In genomic region chr12:112742768-112743167, GRCm38 (mm10) we compare ENCODE assay signal across 9 mouse cellular contexts. TPM values are rescaled to one million over a fixed set of nuclear protein-coding genes. Genes with fewer than 3 reads are reported as not detected.
DNase-seq lines count a peak whose midpoint lies in the region; ATAC-seq lines count a peak whose summit lies in the region.
"Had no signal": no experiment of that assay in that cellular context is flagged by ENCODE, and none has a peak within 500 bp of the region (broad histone marks: within the 10 kb centered on the region; RNA-seq: fewer than 3 reads in every experiment).

No protein-coding gene starts in this region.

- WGBS in kidney, embryonic 16.5 days, result 54% methylated on average over 6 of the region's 6 CpGs
- 61% methylated on average over 6 of the region's 6 CpGs for WGBS in embryonic facial prominence, embryonic 10.5 days
- WGBS in heart, embryonic 14.5 days, result 56% methylated on average over 6 of the region's 6 CpGs
- 48% methylated on average over 6 of the region's 6 CpGs for WGBS in limb, embryonic 15.5 days

- no peaks in the 10 kb centered on the region for H3K9me3 ChIP-seq in kidney, embryonic 16.5 days (ENCODE audit: low read length)
- no peaks in the 10 kb centered on the region for H3K9me3 ChIP-seq in embryonic facial prominence, embryonic 10.5 days
- no peaks in the 10 kb centered on the region for H3K9me3 ChIP-seq in heart, embryonic 14.5 days (ENCODE audit: control insufficient read depth, low read length)
- no peaks in the 10 kb centered on the region for H3K9me3 ChIP-seq in limb, embryonic 15.5 days
- H3K9me3 ChIP-seq: liver, embryonic 15.5 days had no signal

- H3K4me3 ChIP-seq in kidney, embryonic 16.5 days (ENCODE audit: low read length), result no peak overlapping the region
- H3K4me3 ChIP-seq in embryonic facial prominence, embryonic 10.5 days, result no peak overlapping the region
- H3K4me3 ChIP-seq in heart, embryonic 14.5 days (ENCODE audit: control insufficient read depth in 1 of 2, insufficient read depth in 1 of 2, low read depth in 1 of 2, low read length in 2 of 2), result no peak overlapping the region
- H3K4me3 ChIP-seq in limb, embryonic 15.5 days, result no peak overlapping the region
- H3K4me3 ChIP-seq: liver, embryonic 15.5 days had no signal

- no peak overlapping the region for H3K27ac ChIP-seq in kidney, embryonic 16.5 days (ENCODE audit: low read length)
- peak overlapping the region; percentile 66 for H3K27ac ChIP-seq in embryonic facial prominence, embryonic 10.5 days (replicated peaks)
- peak overlapping the region; percentile 45 to 55; a peak in 3 of 4 replicates for H3K27ac ChIP-seq in heart, embryonic 14.5 days (replicated peaks in 1 of 2; ENCODE audit: control insufficient read depth in 1 of 2, insufficient read depth in 1 of 2, low read depth in 2 of 2, low read length in 2 of 2)
- H3K27ac ChIP-seq in limb, embryonic 15.5 days, result peak overlapping the region; percentile 76
- H3K27ac ChIP-seq: liver, embryonic 15.5 days had no signal

- H3K9ac ChIP-seq in kidney, embryonic 16.5 days (replicated peaks; ENCODE audit: low read length), result no peak overlapping the region
- peak overlapping the region; percentile 56 for H3K9ac ChIP-seq in heart, embryonic 14.5 days (ENCODE audit: low read length)
- H3K9ac ChIP-seq in limb, embryonic 15.5 days, result no peak overlapping the region
- H3K9ac ChIP-seq: liver, embryonic 15.5 days had no signal

- H3K4me1 ChIP-seq in kidney, embryonic 16.5 days (ENCODE audit: insufficient read depth, low read length), result peaks cover 8% of the 10 kb centered on the region
- peaks cover 49% of the 10 kb centered on the region for H3K4me1 ChIP-seq in embryonic facial prominence, embryonic 10.5 days
- peaks cover 11 to 24% of the 10 kb centered on the region in 2 experiments for H3K4me1 ChIP-seq in heart, embryonic 14.5 days (ENCODE audit: control insufficient read depth in 2 of 2, insufficient read depth in 2 of 2, low read length in 2 of 2)
- H3K4me1 ChIP-seq in limb, embryonic 15.5 days, result peaks cover 24% of the 10 kb centered on the region

- no peak for DNase-seq in kidney, adult 18-20 months
- DNase-seq in embryonic facial prominence, embryonic 10.5 days (ENCODE audit: low spot score), result no peak
- no peak for DNase-seq in c-Kit-positive CD71-positive TER-119-positive erythroid progenitor cells, embryonic 14.5 days (ENCODE audit: low spot score)
- no peak for DNase-seq in spleen, postnatal 36 days (ENCODE audit: low spot score in 2 of 2)
- no peak for DNase-seq in layer of hippocampus, adult 8-10 months (ENCODE audit: low spot score in 2 of 2)

- H3K36me3 ChIP-seq in kidney, embryonic 16.5 days (ENCODE audit: insufficient read depth, low read length), result peaks cover 26% of the 10 kb centered on the region
- peaks cover 54% of the 10 kb centered on the region for H3K36me3 ChIP-seq in embryonic facial prominence, embryonic 10.5 days (replicated peaks)
- peaks cover 22% of the 10 kb centered on the region for H3K36me3 ChIP-seq in heart, embryonic 14.5 days (ENCODE audit: control insufficient read depth, insufficient read depth, low read length)
- H3K36me3 ChIP-seq in limb, embryonic 15.5 days, result peaks cover 60% of the 10 kb centered on the region

- ATAC-seq in kidney, embryonic 16.5 days (ENCODE audit: low FRiP score, low TSS enrichment), result 0 out of 2 replicates have a peak, but pooled peaks have one; percentile 4
- peak; percentile 4; the same call in 1 of the 2 replicates for ATAC-seq in heart, embryonic 14.5 days (ENCODE audit: insufficient number of reproducible peaks, insufficient read depth, low FRiP score, low read depth)
- ATAC-seq in limb, embryonic 15.5 days (ENCODE audit: insufficient number of reproducible peaks, low FRiP score, low TSS enrichment, low read depth), result no peak

- H3K4me2 ChIP-seq in kidney, embryonic 16.5 days (replicated peaks; ENCODE audit: low read depth, low read length), result no peak overlapping the region
- H3K4me2 ChIP-seq in heart, embryonic 14.5 days (ENCODE audit: low read length), result peak overlapping the region; percentile 18; the same call in 1 of the 2 replicates
- H3K4me2 ChIP-seq in limb, embryonic 15.5 days, result no peak overlapping the region
- H3K4me2 ChIP-seq: liver, embryonic 15.5 days had no signal

- no peaks in the 10 kb centered on the region for H3K27me3 ChIP-seq in kidney, embryonic 16.5 days (ENCODE audit: insufficient read depth, low read length)
- H3K27me3 ChIP-seq in embryonic facial prominence, embryonic 10.5 days (replicated peaks; ENCODE audit: low read depth, poor library complexity, severe bottlenecking), result no peaks in the 10 kb centered on the region
- no peaks in the 10 kb centered on the region for H3K27me3 ChIP-seq in heart, embryonic 14.5 days (ENCODE audit: control insufficient read depth, insufficient read depth, low read length)
- H3K27me3 ChIP-seq in limb, embryonic 15.5 days, result no peaks in the 10 kb centered on the region
- H3K27me3 ChIP-seq: liver, embryonic 15.5 days had no signal

RNA-seq across cellular contexts. Expression of gene Pld4, which starts 17.7 kb away (rescaled TPM):
- polyA plus RNA-seq in kidney, embryonic 16.5 days (2015; fragmentation: Nextera tagmentation; extraction: Ambion mirVana), result 7.3 and 7.4 TPM in 2 replicates
- polyA plus RNA-seq in embryonic facial prominence, embryonic 10.5 days (2016; fragmentation: Nextera tagmentation; extraction: Ambion mirVana), result 3.9 and 4.6 TPM in 2 replicates
- polyA plus RNA-seq in heart, embryonic 14.5 days (2014; fragmentation: Nextera tagmentation; extraction: Ambion mirVana), result 6.0 and 6.8 TPM in 2 replicates
- polyA plus RNA-seq in limb, embryonic 15.5 days (2015; fragmentation: Nextera tagmentation; extraction: Ambion mirVana), result 13.1 and 14.5 TPM in 2 replicates
- 10 to 100 TPM in 2 of 4 experiments, 1 to 10 TPM in 2; 7.3 to 36.6 (median 21.0) TPM for total RNA-seq in layer of hippocampus, adult 8-10 months (2022)

RNA-seq across cellular contexts. Expression of gene Cep170b, which starts 22.5 kb away (rescaled TPM):
- polyA plus RNA-seq in kidney, embryonic 16.5 days (2015; fragmentation: Nextera tagmentation; extraction: Ambion mirVana), result 15.7 and 17.5 TPM in 2 replicates
- 9.7 and 10.6 TPM in 2 replicates for polyA plus RNA-seq in embryonic facial prominence, embryonic 10.5 days (2016; fragmentation: Nextera tagmentation; extraction: Ambion mirVana)
- 5.0 and 6.1 TPM in 2 replicates for polyA plus RNA-seq in heart, embryonic 14.5 days (2014; fragmentation: Nextera tagmentation; extraction: Ambion mirVana)
- polyA plus RNA-seq in limb, embryonic 15.5 days (2015; fragmentation: Nextera tagmentation; extraction: Ambion mirVana), result 24.0 and 26.7 TPM in 2 replicates
- total RNA-seq in layer of hippocampus, adult 8-10 months (2022), result 100 to 1,000 TPM; 190 to 216 (median 203) TPM

RNA-seq across cellular contexts. Expression of gene Ahnak2, which starts 59.7 kb away (rescaled TPM):
- polyA plus RNA-seq in kidney, embryonic 16.5 days (2015; fragmentation: Nextera tagmentation; extraction: Ambion mirVana), result 0.91 and 1.2 TPM in 2 replicates
- polyA plus RNA-seq in embryonic facial prominence, embryonic 10.5 days (2016; fragmentation: Nextera tagmentation; extraction: Ambion mirVana), result 0.04 and 0.20 TPM in 2 replicates
- polyA plus RNA-seq in heart, embryonic 14.5 days (2014; fragmentation: Nextera tagmentation; extraction: Ambion mirVana), result 1.9 and 3.1 TPM in 2 replicates
- 9.4 and 9.8 TPM in 2 replicates for polyA plus RNA-seq in limb, embryonic 15.5 days (2015; fragmentation: Nextera tagmentation; extraction: Ambion mirVana)
- 10 to 100 TPM in 2 of 4 experiments, 1 to 10 TPM in 2; 4.7 to 11.9 (median 8.2) TPM for total RNA-seq in layer of hippocampus, adult 8-10 months (2022)
